Mouse (Mus musculus) CH12.LX (cell line): ENCODE data around the gene Prdm8. TPM values are rescaled to one million over a fixed set of nuclear protein-coding genes. Genes with fewer than 3 reads are reported as not detected.

Experiments
- DNase-seq: peaks from one replicate; pipeline ENCODE4 v3.0.0-alpha.2; 2013; ENCODE audit errors: extremely low read depth
- H3K27ac ChIP-seq: 2 replicates; pipeline ENCODE4 v1.5.1; 2012; ENCODE audit warnings: low read depth, mild to moderate bottlenecking, control low read depth, moderate library complexity; ENCODE audit not compliant: insufficient read depth
- H3K27me3 ChIP-seq: replicated peaks from 2 replicates; pipeline ENCODE3; 2012; ENCODE audit warnings: inconsistent platforms
- H3K36me3 ChIP-seq, 2 experiments: replicated peaks in 1 of 2; 2 replicates each; pipeline versions ENCODE3 to v1.6.1; 2012; ENCODE audit warnings: inconsistent platforms in 1 of 2, low read length in 1 of 2, mild to moderate bottlenecking in 1 of 2, mixed read lengths in 1 of 2, moderate library complexity in 1 of 2; ENCODE audit not compliant: control insufficient read depth in 1 of 2, insufficient read depth in 1 of 2
- H3K4me1 ChIP-seq, 2 experiments: 2 replicates each; pipeline ENCODE4 v1.6.1; 2012; ENCODE audit warnings: inconsistent platforms in 1 of 2, moderate library complexity in 1 of 2; ENCODE audit not compliant: insufficient read depth in 2 of 2, control insufficient read depth in 1 of 2
- H3K4me2 ChIP-seq: 2 replicates; pipeline ENCODE4 v1.6.1; 2012; ENCODE audit warnings: low read depth, mild to moderate bottlenecking, control low read depth; ENCODE audit not compliant: poor library complexity, insufficient read depth, severe bottlenecking
- H3K4me3 ChIP-seq, 3 experiments: fragments of 150-350 bp in 1 of 3; sonication (generic) in 1 of 3; replicated peaks in 1 of 3; 2 replicates each; pipeline versions ENCODE3 to v1.5.1; 2011 to 2012; ENCODE audit warnings: low read depth in 2 of 3, low read length in 2 of 3, mild to moderate bottlenecking in 2 of 3, moderate library complexity in 2 of 3, control low read depth in 1 of 3, improper control_type of control experiment in 1 of 3, inconsistent platforms in 1 of 3, mixed read lengths in 1 of 3; ENCODE audit not compliant: poor library complexity in 1 of 3
- H3K79me2 ChIP-seq: replicated peaks from 2 replicates; pipeline ENCODE4 v1.6.1; 2012; ENCODE audit warnings: mild to moderate bottlenecking, moderate library complexity; ENCODE audit not compliant: control insufficient read depth, poor library complexity, insufficient read depth, severe bottlenecking; ENCODE audit errors: extremely low read depth
- H3K9ac ChIP-seq: 2 replicates; pipeline ENCODE4 v1.6.1; 2012; ENCODE audit warnings: low read depth, mild to moderate bottlenecking, control low read depth, moderate library complexity; ENCODE audit not compliant: insufficient read depth
- H3K9me3 ChIP-seq: replicated peaks from 2 replicates; pipeline ENCODE3; 2012; ENCODE audit warnings: low read length, inconsistent platforms, mixed read lengths
- CHD1 ChIP-seq: IDR thresholded peaks from 2 replicates; pipeline ENCODE4 v1.6.1; 2012; ENCODE audit warnings: low read depth, low read length, improper control_type of control experiment, inconsistent platforms
- CHD2 ChIP-seq: IDR thresholded peaks from 2 replicates; pipeline ENCODE4 v1.6.1; 2011; ENCODE audit warnings: low read length, improper control_type of control experiment
- CTCF ChIP-seq, 2 experiments: IDR thresholded peaks in 1 of 2; conservative IDR thresholded peaks in 1 of 2; 2 replicates each; pipeline ENCODE4 v1.5.1; 2011 to 2012; ENCODE audit warnings: low read depth in 2 of 2, low read length in 2 of 2, improper control_type of control experiment in 1 of 2, inconsistent platforms in 1 of 2, mild to moderate bottlenecking in 1 of 2, moderate library complexity in 1 of 2
- E2F4 ChIP-seq: IDR thresholded peaks from 2 replicates; pipeline ENCODE4 v1.6.1; 2011; ENCODE audit warnings: low read depth, low read length, improper control_type of control experiment; ENCODE audit not compliant: insufficient replicate concordance
- ELF1 ChIP-seq: IDR thresholded peaks from 2 replicates; pipeline ENCODE4 v1.6.1; 2014; ENCODE audit warnings: low read depth, mild to moderate bottlenecking, inconsistent platforms, low read length, improper control_type of control experiment
- HCFC1 ChIP-seq: IDR thresholded peaks from 2 replicates; pipeline ENCODE4 v1.6.1; 2012; ENCODE audit warnings: low read depth, mild to moderate bottlenecking, inconsistent platforms, low read length, improper control_type of control experiment
- IRF4 ChIP-seq: IDR thresholded peaks from 2 replicates; pipeline ENCODE4 v1.6.1; 2014; ENCODE audit warnings: low read depth, mild to moderate bottlenecking, inconsistent platforms, low read length, improper control_type of control experiment
- MAFK ChIP-seq: IDR thresholded peaks from 2 replicates; pipeline ENCODE4 v1.6.1; 2011; ENCODE audit warnings: low read length, improper control_type of control experiment; ENCODE audit not compliant: insufficient replicate concordance
- MAX ChIP-seq: IDR thresholded peaks from 2 replicates; pipeline ENCODE4 v1.6.1; 2011; ENCODE audit warnings: low read length, improper control_type of control experiment
- MEF2A ChIP-seq: IDR thresholded peaks from 2 replicates; pipeline ENCODE4 v1.6.1; 2014; ENCODE audit warnings: low read depth, mild to moderate bottlenecking, inconsistent platforms, low read length, improper control_type of control experiment, borderline replicate concordance
- MXI1 ChIP-seq: IDR thresholded peaks from 2 replicates; pipeline ENCODE4 v1.6.1; 2011; ENCODE audit warnings: mild to moderate bottlenecking, low read depth, low read length, improper control_type of control experiment
- MYC ChIP-seq: IDR thresholded peaks from 2 replicates; pipeline ENCODE4 v1.6.1; 2011; ENCODE audit warnings: low read depth, mild to moderate bottlenecking, improper control_type of control experiment, low read length
- NELFE ChIP-seq: IDR thresholded peaks from 2 replicates; pipeline ENCODE4 v1.6.1; 2011; ENCODE audit warnings: low read depth, low read length, improper control_type of control experiment
- NRF1 ChIP-seq: IDR thresholded peaks from 2 replicates; pipeline ENCODE4 v1.6.1; 2014; ENCODE audit warnings: low read depth, mild to moderate bottlenecking, inconsistent platforms, low read length, improper control_type of control experiment, moderate library complexity
- POLR2A ChIP-seq: IDR thresholded peaks from 2 replicates; pipeline ENCODE4 v1.6.1; 2011; ENCODE audit warnings: low read depth, mild to moderate bottlenecking, improper control_type of control experiment, low read length
- RAD21 ChIP-seq: IDR thresholded peaks from 2 replicates; pipeline ENCODE4 v1.6.1; 2011; ENCODE audit warnings: low read depth, mild to moderate bottlenecking, low read length, improper control_type of control experiment, moderate library complexity
- SMC3 ChIP-seq: IDR thresholded peaks from 2 replicates; pipeline ENCODE4 v1.6.1; 2011; ENCODE audit warnings: low read depth, low read length, improper control_type of control experiment
- TCF12 ChIP-seq: IDR thresholded peaks from 2 replicates; pipeline ENCODE4 v1.6.1; 2014; ENCODE audit warnings: low read depth, mild to moderate bottlenecking, inconsistent platforms, low read length, improper control_type of control experiment
- USF1 ChIP-seq: IDR thresholded peaks from 2 replicates; pipeline ENCODE4 v1.6.1; 2014; ENCODE audit warnings: low read depth, mild to moderate bottlenecking, inconsistent platforms, low read length, improper control_type of control experiment
- ZKSCAN1 ChIP-seq: IDR thresholded peaks from 2 replicates; pipeline ENCODE4 v1.6.1; 2012; ENCODE audit warnings: low read depth, inconsistent platforms, low read length, improper control_type of control experiment, borderline replicate concordance
- ZMIZ1 ChIP-seq: IDR thresholded peaks from 2 replicates; pipeline ENCODE4 v1.6.1; 2012; ENCODE audit warnings: low read depth, mild to moderate bottlenecking, inconsistent platforms, low read length, improper control_type of control experiment
- ZNF384 ChIP-seq: IDR thresholded peaks from 2 replicates; pipeline ENCODE4 v1.6.1; 2012; ENCODE audit warnings: low read depth, low read length, improper control_type of control experiment, inconsistent platforms
- dilution Hi-C: fragments of 300-500 bp; cut with MboI; formaldehyde crosslinking; loops from 2 replicates; pipeline ENCODE4 v1.14.3; 2020; ENCODE audit warnings: low sequenced_read_pairs; ENCODE audit not compliant: extremely low pct_unique_long_range_greater_than_20kb, extremely low pct_ligation_motif_present
- in situ Hi-C: fragments of 300-500 bp; cut with MboI; formaldehyde crosslinking; loops from 3 replicates; pipeline ENCODE4 v1.14.3; 2019; ENCODE audit warnings: low sequenced_read_pairs, low pct_ligation_motif_present, low pct_unique_long_range_greater_than_20kb, mixed read lengths
- polyA plus RNA-seq: library from polyadenylated mRNA; unstranded; fragments of >175 nt; gene quantifications from 2 replicates; pipeline ENCODE4 v1.2.1, GENCODE M21; 2012; ENCODE audit warnings: low read depth; ENCODE audit not compliant: insufficient read length
- total RNA-seq, 2 experiments: library from RNA; depleted of rRNA; stranded (reverse); fragments of 300-350 nt in 1 of 2; fragments of >200 nt in 1 of 2; gene quantifications; 2 replicates each; pipeline ENCODE4 v1.2.3; 2012 to 2014

Gene Prdm8
- total and polyA plus RNA-seq, 3 experiments: 0.04 to 0.08 (median 0.06) TPM

DNA sequence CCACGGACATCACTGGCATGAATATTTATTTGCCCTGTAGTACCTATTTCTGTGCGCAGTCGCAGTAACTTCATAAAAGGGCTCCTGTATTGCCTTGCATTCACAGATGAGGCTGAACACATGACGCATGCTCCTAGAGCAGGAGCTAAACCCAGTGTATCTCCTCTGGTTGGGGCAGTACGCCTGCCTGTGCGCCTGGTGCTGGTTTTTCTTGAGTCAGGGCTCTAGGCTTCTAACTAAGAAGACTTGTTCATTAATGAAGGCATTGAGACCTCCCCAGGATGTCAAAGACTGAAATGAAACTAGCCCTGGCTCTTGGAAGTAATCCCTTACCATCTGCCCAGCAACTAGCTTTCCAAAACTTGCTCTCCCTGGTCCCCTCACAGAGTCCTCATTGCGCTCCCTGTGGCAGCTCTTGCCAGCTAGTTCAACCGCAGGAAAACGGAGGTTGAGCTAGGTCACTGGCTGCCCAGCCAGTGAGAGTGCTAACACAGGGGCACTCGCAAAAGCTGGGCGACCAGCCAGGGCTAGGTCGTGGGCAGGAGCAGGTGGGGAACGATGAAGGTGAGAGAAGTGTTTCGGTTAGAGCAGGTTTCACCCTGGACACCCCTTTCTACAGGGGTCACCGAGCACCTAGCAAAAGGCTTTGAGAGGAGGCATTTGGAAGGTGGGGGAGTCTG lies 5.6 kb downstream of the Prdm8 start:
- dilution Hi-C loops: no loop called here
- TF ChIP-seq MAX (no peak), SMC3 (no peak), NRF1 (no peak), TCF12 (no peak), POLR2A (no peak), E2F4 (no peak), NELFE (no peak), CHD1 (no peak), ZKSCAN1 (no peak), MXI1 (no peak), ELF1 (no peak), ZNF384 (no peak), ZMIZ1 (no peak), MEF2A (no peak), IRF4 (no peak), USF1 (no peak), HCFC1 (no peak), CTCF (conservative IDR thresholded peaks at IDR 0.05 in 1 of 2, IDR thresholded peaks at IDR 0.05 in 1 of 2; ENCODE audit: low read depth in 2 of 2, low read length in 2 of 2) (no peak), CHD2 (no peak), RAD21 (no peak)

GRCm38 (mm10) chr5:98173694-98174093 lies 6.7 kb downstream of the Prdm8 start:
- Histone ChIP-seq H3K4me3 (no peak overlapping the region), H3K4me1 (peaks cover 0 to 3% of the 10 kb centered on the region in 2 experiments; a peak in 1 of 4 replicates), H3K36me3 (no peaks in the 10 kb centered on the region), H3K9ac (no peak overlapping the region), H3K27ac (no peak overlapping the region), H3K79me2 (no peaks in the 10 kb centered on the region), H3K9me3 (no peaks in the 10 kb centered on the region), H3K4me2 (no peak overlapping the region), H3K27me3 (no peaks in the 10 kb centered on the region)
- peak; percentile 98 for TF ChIP-seq MAFK
- no peak for TF ChIP-seq MYC
- DNase-seq: no peak
- dilution Hi-C loops (no loop called here), in situ Hi-C loops (no loop called here)

More for the DNA sequence above, 5.6 kb downstream of the Prdm8 start:
- H3K4me2 ChIP-seq: no peak overlapping the region
- no peak overlapping the region for H3K4me3 ChIP-seq
- no peak for DNase-seq
- in situ Hi-C loops: no loop called here
- H3K36me3 ChIP-seq: no peaks in the 10 kb centered on the region
- H3K27me3 ChIP-seq: no peaks in the 10 kb centered on the region
- H3K9me3 ChIP-seq: no peaks in the 10 kb centered on the region
- no peaks in the 10 kb centered on the region for H3K4me1 ChIP-seq
- no peak overlapping the region for H3K9ac ChIP-seq
- no peak overlapping the region for H3K27ac ChIP-seq
- no peaks in the 10 kb centered on the region for H3K79me2 ChIP-seq
